Mouse (Mus musculus) cerebral cortex, adult 2 months (tissue): ENCODE results near the gene Cab39.

Experiments used
- WGBS: fragments of 180-500 bp; shearing (Covaris S2); methylation state at CpG from one replicate; pipeline ENCODE4 v1.1.7; 2018; 5-methylcytosine and 5-hydroxymethylcytosine counted together

The Cab39 gene

GRCm38 (mm10) chr1:85850851-85851250 is 57.6 kb downstream of the Cab39 start:
- 68% methylated on average over 5 of the region's 5 CpGs for WGBS

- 69% methylated on average over 2 of the region's 2 CpGs for WGBS
Observed at GRCm38 (mm10) chr1:85852996-85853689, 59.9 kb downstream of the Cab39 start.

GRCm38 (mm10) chr1:85853865-85854264 is 60.6 kb downstream of the Cab39 start:
- WGBS: 79% methylated on average over 2 of the region's 2 CpGs

- WGBS: 84% methylated on average over 2 of the region's 2 CpGs
Observed at GRCm38 (mm10) chr1:85854475-85854874, 61.2 kb downstream of the Cab39 start.

DNA sequence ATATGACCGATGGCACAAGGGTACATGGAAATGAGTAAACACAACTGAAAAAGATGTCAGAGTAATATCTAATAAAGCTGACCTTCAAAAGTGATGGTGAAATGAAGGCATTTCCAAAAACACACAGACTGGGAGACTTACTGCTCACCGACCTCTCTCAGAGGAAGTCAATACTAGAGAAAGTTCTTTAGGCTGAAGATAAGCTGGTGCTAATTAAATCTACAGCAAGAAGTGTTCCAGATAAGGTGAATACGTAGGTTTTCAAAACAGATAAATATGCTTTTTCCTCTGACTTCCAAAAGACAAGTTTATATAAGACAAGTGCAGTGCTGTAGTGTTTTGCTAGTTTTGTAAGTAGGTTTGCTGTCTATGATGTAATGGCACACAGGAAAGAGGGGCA is 63.0 kb downstream of the Cab39 start:
- 79% methylated on average over 3 of the region's 3 CpGs for WGBS

DNA sequence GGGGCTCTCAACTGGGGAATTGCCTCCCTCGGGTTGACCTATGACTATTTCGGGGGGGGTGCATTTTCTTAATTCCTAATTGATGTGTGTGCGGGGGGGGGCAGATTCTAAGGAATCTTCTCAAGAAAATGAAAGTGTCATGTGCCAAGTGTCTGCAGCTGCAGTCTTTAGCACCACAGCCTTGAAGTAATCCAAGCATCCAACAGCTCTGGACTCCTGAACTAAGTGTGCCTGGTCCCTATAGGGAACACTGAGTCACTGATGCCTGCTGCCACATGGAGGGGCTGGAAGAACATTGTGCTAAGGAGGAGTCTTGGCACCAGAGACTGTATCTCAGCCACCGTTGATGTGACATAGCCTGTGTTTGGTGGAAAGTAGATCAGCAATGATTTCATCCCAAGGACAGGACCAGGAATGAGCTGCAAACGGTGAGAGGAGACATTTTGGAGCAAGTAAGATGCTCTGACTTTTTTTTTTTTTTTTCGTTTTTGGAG is 64.1 kb downstream of the Cab39 start:
- 59% methylated on average over 6 of the region's 6 CpGs for WGBS

DNA sequence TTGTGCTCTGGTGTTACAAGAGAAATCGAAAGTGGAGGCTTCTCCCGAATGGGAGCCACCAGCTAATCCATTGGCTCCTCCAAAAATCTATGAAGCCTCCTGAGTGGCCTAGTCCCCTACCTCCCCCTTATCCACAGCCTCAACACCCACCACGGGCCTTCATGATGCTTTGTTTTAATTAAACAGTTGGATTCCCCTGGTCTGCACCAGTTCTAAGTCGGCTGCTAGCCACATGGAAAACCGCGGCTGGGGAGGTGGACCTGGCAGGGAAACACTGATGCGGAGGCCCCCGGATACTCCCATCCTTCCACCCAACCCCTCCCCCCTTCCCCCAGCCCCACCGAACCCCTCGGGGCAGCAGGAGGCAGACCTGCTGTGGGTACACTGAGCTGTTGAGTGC is 71.1 kb downstream of the Cab39 start:
- WGBS: 80% methylated on average over 10 of the region's 10 CpGs

- 46% methylated on average over 7 of the region's 7 CpGs for WGBS
Observed at GRCm38 (mm10) chr1:85870001-85870400, 76.8 kb downstream of the Cab39 start.

DNA sequence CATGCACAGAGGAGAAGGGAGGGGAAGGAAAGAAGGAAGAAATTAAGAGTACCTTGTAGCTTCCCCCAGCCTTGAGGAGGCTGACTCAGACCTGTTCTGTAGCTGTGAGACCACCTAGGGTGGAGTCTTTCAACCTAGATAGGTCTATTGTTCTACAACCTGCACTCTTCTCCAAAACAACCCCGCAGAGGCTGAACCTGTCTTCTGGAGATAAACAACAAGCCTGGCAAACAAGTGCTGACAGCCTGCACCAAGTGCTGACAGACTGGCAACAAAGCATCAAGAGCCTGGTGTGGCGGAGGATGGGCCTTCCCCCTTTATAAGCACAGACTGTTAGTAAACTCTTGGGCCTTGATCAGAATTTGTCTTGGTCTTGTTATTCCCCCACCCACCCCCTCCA is 77.3 kb downstream of the Cab39 start:
- 57% methylated on average over 2 of the region's 2 CpGs for WGBS

- WGBS: 93% methylated on average over 12 of the region's 12 CpGs
Observed at GRCm38 (mm10) chr1:85882003-85882402, 88.8 kb downstream of the Cab39 start.

- WGBS: 94% methylated on average over 7 of the region's 7 CpGs
Observed at GRCm38 (mm10) chr1:85887221-85887620, 94.0 kb downstream of the Cab39 start.

DNA sequence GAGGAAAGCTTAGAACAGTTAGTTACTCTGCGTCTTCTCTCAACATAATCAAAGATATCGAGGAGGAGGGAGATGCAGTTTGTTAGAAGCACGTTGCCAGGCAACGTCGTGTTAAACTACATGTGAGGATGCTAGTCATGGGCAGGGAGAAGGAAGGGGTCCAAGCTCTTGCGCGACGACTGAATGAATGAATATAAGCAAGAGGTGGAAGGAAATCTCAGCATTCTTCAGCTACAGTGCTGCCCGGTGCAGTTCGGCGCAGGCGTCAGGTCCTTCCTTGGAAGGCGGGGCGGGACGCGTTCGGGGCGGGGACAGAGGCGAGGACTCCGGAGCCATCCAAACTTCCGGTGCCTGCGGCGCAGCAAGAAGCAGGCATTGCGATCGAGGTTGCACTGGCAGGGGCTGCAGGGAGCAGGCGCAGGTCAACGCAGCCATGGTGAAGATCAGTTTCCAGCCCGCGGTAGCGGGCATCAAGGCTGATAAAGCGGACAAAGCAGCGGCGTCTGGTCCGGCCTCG is 101.0 kb downstream of the Cab39 start, which contains the start of gene Itm2c:
Itm2c (plus strand) TSS at position 51 of the 517 bp plus-strand sequence.
- WGBS: under 1% methylated on average over 35 of the region's 35 CpGs

GRCm38 (mm10) chr1:85894748-85895360 is 101.6 kb downstream of the Cab39 start:
- WGBS: 2% methylated on average over 30 of the region's 30 CpGs

DNA sequence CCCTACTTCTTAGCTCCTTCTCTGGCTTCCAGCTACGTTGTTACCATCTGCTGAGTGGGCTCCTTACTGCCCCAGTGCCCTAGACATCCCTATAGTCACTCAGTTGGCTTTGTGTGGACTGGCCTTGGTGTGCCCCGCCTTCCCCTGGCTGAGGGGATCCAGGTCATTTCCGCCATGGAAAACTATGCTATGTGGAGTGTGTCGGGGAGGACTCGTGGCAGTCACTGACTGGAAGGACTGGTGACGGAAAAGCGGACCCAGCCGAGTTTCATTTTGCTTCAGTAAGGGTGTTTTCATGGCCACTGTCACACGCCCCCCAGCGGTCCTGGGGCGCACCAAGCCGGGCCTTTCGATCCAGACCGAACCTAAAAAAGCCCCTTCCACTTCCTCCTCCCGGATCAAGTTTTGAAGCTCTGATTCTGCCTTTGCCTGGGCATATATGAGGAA is 102.2 kb downstream of the Cab39 start:
- WGBS: under 1% methylated on average over 15 of the region's 15 CpGs

GRCm38 (mm10) chr1:85896110-85896509 is 102.9 kb downstream of the Cab39 start:
- WGBS: 30% methylated on average over 5 of the region's 5 CpGs

- WGBS: 12% methylated on average over 12 of the region's 12 CpGs
Observed at GRCm38 (mm10) chr1:85896781-85897700, 103.8 kb downstream of the Cab39 start.

DNA sequence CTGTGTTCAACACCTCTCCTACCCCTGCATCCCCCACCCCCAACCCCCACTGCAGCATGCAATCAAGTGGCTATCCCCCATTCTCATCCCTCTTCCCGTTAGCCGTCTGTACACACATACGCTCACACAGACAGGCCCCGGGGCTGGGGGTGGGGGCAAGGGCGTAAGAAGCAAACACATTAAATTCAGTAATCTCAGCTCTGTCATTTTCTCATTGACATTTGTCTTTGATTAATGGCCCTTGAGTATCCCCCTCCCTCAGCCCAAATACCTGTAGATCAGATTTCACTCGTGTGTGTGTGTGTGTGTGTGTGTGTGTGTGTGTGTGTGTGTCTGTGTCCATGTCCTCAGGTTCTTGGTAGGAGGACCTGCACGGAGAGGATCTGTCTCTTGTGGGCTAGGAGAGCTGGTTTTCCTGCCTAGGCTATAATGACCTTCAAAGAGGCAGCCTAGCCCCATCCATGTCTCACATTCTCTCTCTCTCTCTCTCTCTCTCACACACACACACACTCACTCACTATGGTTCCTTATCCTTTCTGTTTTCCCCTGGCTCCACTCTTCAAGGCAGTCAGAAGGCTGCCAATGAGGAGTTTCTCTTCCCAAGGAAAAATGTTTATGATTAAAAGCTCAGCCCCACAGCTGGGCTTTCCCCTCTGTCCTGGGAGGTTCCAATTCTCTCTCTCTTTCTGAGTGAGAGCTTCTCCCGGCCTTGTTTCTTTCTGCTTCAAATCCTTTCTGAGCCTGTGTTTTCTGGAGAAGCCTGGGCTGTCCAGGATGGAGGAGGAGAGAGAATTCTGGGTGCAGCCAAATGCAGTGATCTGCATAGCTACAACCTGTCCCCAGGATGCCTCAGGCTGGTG is 104.9 kb downstream of the Cab39 start:
- 25% methylated on average over 8 of the region's 8 CpGs for WGBS

DNA sequence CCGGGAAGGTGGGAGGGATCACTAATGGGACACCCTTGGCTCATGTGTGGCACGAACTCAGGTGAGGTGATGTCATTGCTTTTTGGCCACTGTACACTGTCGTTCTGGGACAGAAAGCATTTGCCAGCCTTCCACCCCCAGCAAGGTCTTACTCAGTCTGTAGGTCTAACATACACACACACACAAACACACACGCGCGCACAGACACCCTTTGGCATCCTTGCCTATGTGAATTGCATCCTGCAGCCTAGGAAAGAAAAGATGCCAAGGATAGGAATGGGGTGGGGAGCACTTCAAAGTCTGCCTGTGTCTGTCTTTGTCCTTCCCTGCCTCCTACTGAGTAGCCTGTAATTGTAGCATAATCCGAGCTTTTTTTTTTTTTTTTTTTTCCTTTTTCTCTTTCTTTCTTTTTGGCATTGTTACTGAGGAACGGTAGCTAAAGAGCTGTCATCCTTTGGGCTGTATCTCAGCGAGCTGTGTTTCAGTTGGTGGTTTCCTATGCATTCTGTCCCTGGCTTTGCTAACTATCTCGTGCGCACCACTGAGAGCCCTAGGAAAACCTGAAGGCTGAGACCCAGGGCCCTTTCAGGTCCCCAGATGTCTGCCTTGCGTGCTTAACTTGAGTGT is 105.6 kb downstream of the Cab39 start:
- 21% methylated on average over 12 of the region's 12 CpGs for WGBS

- WGBS: 18% methylated on average over 7 of the region's 7 CpGs
Observed at GRCm38 (mm10) chr1:85900521-85901333, 107.5 kb downstream of the Cab39 start.
